Mouse (Mus musculus) CD4-positive helper T cell, adult 2 months (primary cell): Measurements from ENCODE around the gene Olfr1389.
"Not testable (repeated sequence)": the region's sequence is repeated elsewhere in the genome, so short reads cannot be mapped to it uniquely, and the experiment has no call there.

ENCODE experiments used
- DNase-seq: peaks from one replicate; pipeline ENCODE4 v3.0.0-alpha.2; 2012; ENCODE audit warnings: low read depth, missing footprints, low spot score

Olfr1389 gene

GRCm38 (mm10) chr11:49422767-49423166 lies at the start of gene Olfr1389:
TSS of gene Olfr1389 (plus strand) at chr11:49423067.
- no peak for DNase-seq

- DNase-seq, result no peak
These were observed 39.7 kb upstream of the Olfr1389 start for GRCm38 (mm10) chr11:49383133-49383532.

- DNase-seq, result not testable (repeated sequence)
These were observed 36.7 kb upstream of the Olfr1389 start for GRCm38 (mm10) chr11:49386118-49386517.

DNA sequence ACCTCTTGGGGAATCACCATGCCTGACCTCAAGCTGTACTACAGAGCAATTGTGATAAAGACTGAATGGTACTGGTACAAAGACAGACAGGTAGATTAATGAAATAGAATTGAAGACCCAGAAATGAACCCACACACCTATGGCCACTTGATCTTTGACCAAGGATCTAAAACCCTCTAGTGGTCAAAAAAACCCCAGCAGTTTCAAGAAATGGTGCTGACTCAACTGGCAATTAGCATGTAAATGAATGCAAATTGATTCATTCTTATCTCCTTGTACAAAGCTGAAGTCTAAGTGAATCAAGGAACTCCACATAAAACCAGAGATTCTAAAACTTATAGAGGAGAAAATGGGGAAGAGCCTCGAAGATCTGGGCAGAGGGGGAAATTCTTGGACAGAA lies 30.2 kb upstream of the Olfr1389 start:
- not testable (repeated sequence) for DNase-seq

DNA sequence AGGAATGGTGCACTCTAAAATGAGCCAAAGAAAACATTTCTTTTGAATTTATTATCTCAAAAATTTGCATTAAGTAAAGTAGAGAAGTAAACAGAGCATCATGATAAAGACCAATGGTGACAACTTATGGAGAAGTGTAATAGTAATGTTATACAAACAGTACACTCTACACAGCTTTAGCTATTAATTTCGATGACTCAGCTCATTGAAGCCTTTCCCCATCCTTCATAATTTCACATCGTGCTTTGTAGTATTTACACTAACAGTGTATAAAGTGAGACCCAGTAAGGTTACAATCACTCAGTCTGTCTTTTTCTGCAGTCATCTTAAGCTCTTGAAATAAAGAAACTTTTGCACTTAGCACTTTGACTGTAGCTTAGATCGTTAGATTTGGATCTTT lies 16.1 kb upstream of the Olfr1389 start:
- DNase-seq, result no peak

DNA sequence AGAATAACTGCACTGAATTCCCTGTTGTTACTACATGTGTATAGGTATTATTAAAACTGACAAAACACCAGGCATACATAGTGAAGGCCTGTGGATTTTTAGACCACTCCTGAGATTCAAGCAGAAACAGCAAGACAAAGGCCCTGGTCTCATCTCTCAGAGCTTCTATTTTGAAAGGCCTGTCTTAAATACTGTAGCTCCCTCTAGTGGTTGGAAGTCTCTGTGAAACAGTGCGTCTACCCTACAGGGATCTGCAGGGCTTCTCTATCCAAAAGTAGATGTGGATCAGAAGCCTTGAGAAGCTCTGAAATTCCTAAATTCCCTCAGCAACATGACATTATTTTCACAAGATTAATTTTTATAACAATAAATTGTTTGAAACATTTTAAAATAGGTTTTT lies 12.3 kb upstream of the Olfr1389 start:
- DNase-seq, result peak; percentile 15

DNA sequence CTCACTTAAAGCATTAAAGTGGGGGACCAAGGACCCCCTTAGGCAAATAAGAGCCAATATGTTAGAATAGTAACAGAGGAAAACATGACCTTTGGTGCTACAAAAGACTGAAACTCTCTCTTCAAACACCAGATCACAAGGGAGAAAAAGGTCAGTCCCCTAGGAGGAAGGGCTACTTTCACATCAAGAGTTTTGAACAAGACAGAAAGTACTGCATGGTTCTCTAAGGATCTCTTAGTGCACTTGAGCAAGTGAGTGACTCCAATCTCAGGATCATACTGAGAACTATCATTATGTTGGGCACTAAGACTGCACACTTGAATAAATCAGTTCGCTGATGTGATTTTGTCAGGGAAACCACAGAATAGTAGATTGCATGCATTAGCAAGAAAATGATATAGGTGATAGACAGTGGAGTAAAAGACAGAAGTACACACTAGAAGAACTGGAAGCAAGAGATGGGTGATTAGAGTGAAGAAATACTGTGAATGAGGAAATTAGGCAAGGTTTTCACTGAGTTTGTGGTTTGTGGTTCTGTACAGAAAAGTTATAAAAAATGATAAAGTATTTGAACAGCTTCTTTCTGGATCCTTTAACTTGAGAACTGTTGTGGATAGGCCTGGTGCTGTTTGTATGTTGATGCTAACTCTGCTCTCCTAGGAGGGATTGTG lies 2.5 kb downstream of the Olfr1389 start:
- no peak for DNase-seq

GRCm38 (mm10) chr11:49429641-49430040 lies 6.8 kb downstream of the Olfr1389 start:
- DNase-seq, result no peak

DNA sequence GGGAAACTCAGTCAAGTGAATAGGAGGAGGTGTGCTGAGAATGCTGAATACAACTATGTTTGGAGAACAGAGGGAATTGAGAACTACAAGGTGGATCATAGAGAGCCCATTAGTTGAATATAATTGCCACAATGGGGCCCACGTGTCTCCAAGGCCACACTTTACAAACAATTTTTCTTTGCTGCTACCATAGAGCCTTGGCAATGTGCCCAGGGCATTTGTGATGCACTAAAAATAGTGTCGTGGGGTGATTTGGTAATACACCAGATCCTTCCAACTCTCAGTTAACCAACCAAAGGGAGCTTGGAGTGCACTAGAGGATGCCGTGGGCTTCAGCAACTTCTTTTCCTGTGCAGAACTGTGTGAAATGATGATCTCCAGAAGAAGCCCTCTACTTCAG lies 13.5 kb downstream of the Olfr1389 start, which contains the start of gene Olfr1388:
Gene Olfr1388, plus strand, starts transcription at position 214 of the 400 bp plus-strand sequence.
- no peak for DNase-seq

DNA sequence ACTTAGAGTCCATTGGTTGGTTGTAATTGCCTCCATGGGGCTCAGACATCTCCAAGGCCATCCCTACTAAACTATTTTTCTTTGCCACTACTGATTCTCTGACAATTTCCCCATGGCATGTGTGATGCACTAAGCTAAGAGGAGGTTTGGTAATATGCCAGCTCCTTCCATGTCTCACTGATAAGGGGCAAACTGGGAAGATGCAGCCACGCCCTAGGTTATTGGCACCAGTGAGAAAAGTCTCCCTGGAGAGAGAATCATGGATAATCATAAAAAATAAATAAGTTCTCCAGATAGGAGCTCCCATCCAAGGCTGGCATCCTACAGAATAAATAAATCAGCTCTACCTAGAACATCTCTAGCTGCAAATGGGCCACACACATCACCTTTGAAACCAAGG lies 32.2 kb downstream of the Olfr1389 start, which contains the start of gene Olfr1387:
Gene Olfr1387, plus strand, starts transcription at position 301 of the 400 bp plus-strand sequence.
- no peak for DNase-seq

- DNase-seq, result not testable (repeated sequence)
These were observed 41.9 kb downstream of the Olfr1389 start, which contains the start of gene Olfr1386 for GRCm38 (mm10) chr11:49464746-49465145. TSS of gene Olfr1386 (plus strand) at chr11:49465046.
